8 mouse cellular contexts compared by ENCODE assay signal in the genomic region with DNA sequence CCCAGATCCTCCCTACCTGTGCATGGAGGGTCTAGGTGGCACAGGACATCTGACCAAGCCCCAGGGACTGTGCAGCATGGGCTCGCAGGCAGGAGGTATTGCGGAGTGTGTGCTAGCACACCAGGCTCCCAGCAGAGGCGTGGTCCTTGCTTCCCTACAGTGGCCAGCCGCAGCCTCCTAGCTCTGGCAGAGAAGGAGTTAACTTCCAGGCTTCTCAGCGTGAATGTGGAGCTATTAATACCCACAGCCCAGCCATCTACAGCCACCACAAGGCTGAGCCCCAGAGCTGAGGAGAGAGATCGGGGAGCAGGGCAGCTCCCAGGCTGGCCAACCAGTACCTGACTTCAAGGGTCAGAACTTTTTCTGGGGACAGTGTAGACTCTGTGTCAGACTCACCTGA. TPM values are rescaled to one million over a fixed set of nuclear protein-coding genes. Genes with fewer than 3 reads are reported as not detected.
DNase-seq lines count a peak whose midpoint lies in the region; ATAC-seq and TF ChIP-seq lines count a peak whose summit lies in the region.

No protein-coding gene starts in this region.

- intact Hi-C loops in left cerebral cortex, postnatal 25 days (cut with DNase I): no loop called here

- H3K27me3 ChIP-seq in lung, embryonic 15.5 days: peaks cover 3% of the 10 kb centered on the region; the same call in 1 of the 2 replicates
- H3K27me3 ChIP-seq in forebrain, embryonic 13.5 days: peaks cover 12% of the 10 kb centered on the region
- peaks cover 13% of the 10 kb centered on the region for H3K27me3 ChIP-seq in hindbrain, embryonic 12.5 days
- H3K27me3 ChIP-seq in thymus, adult 2 months (ENCODE audit: control insufficient read depth, insufficient read depth, low read length): no peaks in the 10 kb centered on the region

- 4% methylated on average over 6 of the region's 6 CpGs for WGBS in lung, embryonic 15.5 days
- WGBS in forebrain, embryonic 13.5 days: 3% methylated on average over 6 of the region's 6 CpGs
- 4% methylated on average over 6 of the region's 6 CpGs for WGBS in hindbrain, embryonic 12.5 days
- WGBS in thymus, adult 2 months: 50% methylated on average over 6 of the region's 6 CpGs

- peak; percentile 63 for ATAC-seq in lung, embryonic 15.5 days (ENCODE audit: borderline replicate concordance, extremely low read depth, low FRiP score, low TSS enrichment)
- ATAC-seq in forebrain, embryonic 13.5 days: peak; percentile 27; the same call in 1 of the 2 replicates
- ATAC-seq in hindbrain, embryonic 12.5 days (ENCODE audit: low FRiP score): no peak
- ATAC-seq in CD4-positive, CD25-positive, alpha-beta regulatory T cell, adult 4 months: no peak

- no peak for TF ChIP-seq POLR2A in thymus, adult 2 months (IDR thresholded peaks at IDR 0.05; ENCODE audit: control insufficient read depth, extremely low read depth, insufficient read depth, low read length, poor library complexity)

- no peak for TF ChIP-seq CTCF in thymus, adult 2 months (IDR thresholded peaks at IDR 0.05; ENCODE audit: borderline replicate concordance, control insufficient read depth, extremely low read depth, insufficient read depth, low read length, poor library complexity)

- no peaks in the 10 kb centered on the region for H3K36me3 ChIP-seq in lung, embryonic 15.5 days
- no peaks in the 10 kb centered on the region for H3K36me3 ChIP-seq in forebrain, embryonic 13.5 days (ENCODE audit: poor library complexity, severe bottlenecking)
- H3K36me3 ChIP-seq in hindbrain, embryonic 12.5 days: no peaks in the 10 kb centered on the region
- H3K36me3 ChIP-seq in thymus, adult 2 months (ENCODE audit: control insufficient read depth, insufficient read depth, low read length): no peaks in the 10 kb centered on the region

- peaks cover 5% of the 10 kb centered on the region; the same call in 1 of the 2 replicates for H3K4me1 ChIP-seq in lung, embryonic 15.5 days
- peaks cover 10% of the 10 kb centered on the region for H3K4me1 ChIP-seq in forebrain, embryonic 13.5 days
- peaks cover 11% of the 10 kb centered on the region for H3K4me1 ChIP-seq in hindbrain, embryonic 12.5 days
- 0 out of 2 replicates have a peak, but pooled peaks cover 3% of the 10 kb centered on the region for H3K4me1 ChIP-seq in thymus, adult 2 months (replicated peaks; ENCODE audit: control insufficient read depth, insufficient read depth, low read length)

- H3K27ac ChIP-seq in lung, embryonic 15.5 days: no peak overlapping the region
- H3K27ac ChIP-seq in forebrain, embryonic 13.5 days: no peak overlapping the region
- no peak overlapping the region for H3K27ac ChIP-seq in hindbrain, embryonic 12.5 days
- no peak overlapping the region for H3K27ac ChIP-seq in thymus, adult 2 months (ENCODE audit: control insufficient read depth, insufficient read depth, low read length)

- H3K4me2 ChIP-seq in lung, embryonic 15.5 days: no peak overlapping the region; the same call in 1 of the 2 replicates
- H3K4me2 ChIP-seq in forebrain, embryonic 13.5 days: peak overlapping the region; percentile 28; the same call in 1 of the 2 replicates
- H3K4me2 ChIP-seq in hindbrain, embryonic 12.5 days (replicated peaks): peak overlapping the region; percentile 24

- H3K9ac ChIP-seq in lung, embryonic 15.5 days: no peak overlapping the region
- H3K9ac ChIP-seq in forebrain, embryonic 13.5 days: no peak overlapping the region
- no peak overlapping the region for H3K9ac ChIP-seq in hindbrain, embryonic 12.5 days

- no peaks in the 10 kb centered on the region for H3K9me3 ChIP-seq in lung, embryonic 15.5 days
- no peaks in the 10 kb centered on the region for H3K9me3 ChIP-seq in forebrain, embryonic 13.5 days (replicated peaks)
- no peaks in the 10 kb centered on the region for H3K9me3 ChIP-seq in hindbrain, embryonic 12.5 days (replicated peaks)

- no peak overlapping the region for H3K4me3 ChIP-seq in lung, embryonic 15.5 days
- H3K4me3 ChIP-seq in forebrain, embryonic 13.5 days: no peak overlapping the region
- no peak overlapping the region for H3K4me3 ChIP-seq in hindbrain, embryonic 12.5 days
- no peak overlapping the region for H3K4me3 ChIP-seq in thymus, adult 2 months (ENCODE audit: control insufficient read depth, insufficient read depth, low read length)

- no peak for DNase-seq in lung, postnatal 10 days
- DNase-seq in retina, embryonic 14.5 days (ENCODE audit: low spot score): peak; percentile 60
- no peak for DNase-seq in thymus, adult 2 months
- DNase-seq in left cerebral cortex, postnatal 25 days (ENCODE audit: low spot score in 2 of 2): no peak

RNA-seq across cellular contexts. Expression of a gene that starts 24.3 kb away (rescaled TPM):
- 28.7 and 32.3 TPM in 2 replicates for polyA plus RNA-seq in lung, embryonic 15.5 days (2015; fragmentation: Nextera tagmentation; extraction: Ambion mirVana)
- 212 and 215 TPM in 2 replicates for polyA plus RNA-seq in forebrain, embryonic 13.5 days (2015; fragmentation: Nextera tagmentation; extraction: Ambion mirVana)
- polyA plus RNA-seq in hindbrain, embryonic 12.5 days (2016; fragmentation: Nextera tagmentation; extraction: Ambion mirVana): 309 and 312 TPM in 2 replicates
- 78.1 and 82.0 TPM in 2 replicates for polyA plus RNA-seq in thymus, adult 2 months (2012; rRNA removed)
- polyA plus RNA-seq in CD4-positive, CD25-positive, alpha-beta regulatory T cell, adult 4 months (2017; shearing (Covaris generic)): 1 to 10 TPM; 2.7 to 5.0 TPM
- 10 to 100 TPM; 75.6 to 82.4 TPM for total RNA-seq in left cerebral cortex, postnatal 25 days (2021)

RNA-seq across cellular contexts. Expression of a gene that starts 47.8 kb away (rescaled TPM):
- polyA plus RNA-seq in lung, embryonic 15.5 days (2015; fragmentation: Nextera tagmentation; extraction: Ambion mirVana): 39.4 and 44.5 TPM in 2 replicates
- polyA plus RNA-seq in forebrain, embryonic 13.5 days (2015; fragmentation: Nextera tagmentation; extraction: Ambion mirVana): 47.7 and 54.6 TPM in 2 replicates
- polyA plus RNA-seq in hindbrain, embryonic 12.5 days (2016; fragmentation: Nextera tagmentation; extraction: Ambion mirVana): 67.9 and 79.0 TPM in 2 replicates
- 454 and 499 TPM in 2 replicates for polyA plus RNA-seq in thymus, adult 2 months (2012; rRNA removed)
- 100 to 1,000 TPM; 117 to 126 TPM for polyA plus RNA-seq in CD4-positive, CD25-positive, alpha-beta regulatory T cell, adult 4 months (2017; shearing (Covaris generic))
- 10 to 100 TPM; 93.6 to 95.1 TPM for total RNA-seq in left cerebral cortex, postnatal 25 days (2021)

Comparison
In these comparisons a context has a peak if more than half of its experiments do, and no peak if none do; other contexts are left out.
1. ATAC-seq: peak in lung, embryonic 15.5 days (single experiment) and forebrain, embryonic 13.5 days (single experiment); none in hindbrain, embryonic 12.5 days (single experiment) and CD4-positive, CD25-positive, alpha-beta regulatory T cell, adult 4 months (single experiment).